Mouse (Mus musculus): ENCODE measurements at regions not wholly inside any gene's neighbourhood (a gene's known extent, or its start where the extent isn't known, plus 50 kb on each side); places are given as distances from the start of the nearest gene placed in this dataset.

- no peak for DNase-seq
Observed at GRCm38 (mm10) chrX:13014051-13014450, 57.2 kb upstream of the Usp9x start.

- no peak for DNase-seq
Observed at GRCm38 (mm10) chrX:13013086-13013485, 58.2 kb upstream of the Usp9x start.

GRCm38 (mm10) chrX:12990777-12991176 lies 80.5 kb upstream of the Usp9x start:
- no peak for DNase-seq

- no peak for DNase-seq
Observed at GRCm38 (mm10) chrX:12977676-12978075, 93.6 kb upstream of the Usp9x start.

GRCm38 (mm10) chrX:12968979-12969746 lies 102.1 kb upstream of the Usp9x start:
- no peak for DNase-seq

GRCm38 (mm10) chrX:12959467-12960314 lies 111.6 kb upstream of the Usp9x start:
- peak in 1 of 2 experiments; percentile 3 for DNase-seq

- DNase-seq: no peak
Observed at GRCm38 (mm10) chrX:12958873-12959272, 112.4 kb upstream of the Usp9x start.

GRCm38 (mm10) chrX:12950928-12951660 lies 120.2 kb upstream of the Usp9x start:
- peak; percentile 25 to 27 for DNase-seq

GRCm38 (mm10) chrX:12942451-12942850 lies 128.8 kb upstream of the Usp9x start:
- no peak for DNase-seq

- DNase-seq: peak; percentile 30 to 57
Observed at GRCm38 (mm10) chrX:12936406-12937172, 134.7 kb upstream of the Usp9x start.

GRCm38 (mm10) chrX:12933294-12933807 lies 137.9 kb upstream of the Usp9x start:
- no peak for DNase-seq

- no peak for DNase-seq
Observed at GRCm38 (mm10) chrX:12930242-12930641, 141.1 kb upstream of the Usp9x start.

- no peak for DNase-seq
Observed at GRCm38 (mm10) chrX:12927797-12928589, 143.3 kb upstream of the Usp9x start.

- DNase-seq: peak in 1 of 2 experiments; percentile 7
Observed at GRCm38 (mm10) chrX:12924705-12925644, 146.3 kb upstream of the Usp9x start.

GRCm38 (mm10) chrX:12919576-12919975 lies 151.7 kb upstream of the Usp9x start:
- DNase-seq: no peak

- peak; percentile 27 to 53 for DNase-seq
Observed at GRCm38 (mm10) chrX:12917105-12917504, 154.2 kb upstream of the Usp9x start.

GRCm38 (mm10) chrX:12916684-12917083 lies 154.6 kb upstream of the Usp9x start:
- DNase-seq: peak in 1 of 2 experiments; percentile 18

- DNase-seq: no peak
Observed at GRCm38 (mm10) chrX:12900256-12900655, 138.4 kb upstream of the Med14 start.

- DNase-seq: no peak
Observed at GRCm38 (mm10) chrX:12891468-12891867, 129.6 kb upstream of the Med14 start.

GRCm38 (mm10) chrX:12889482-12889808 lies 127.6 kb upstream of the Med14 start:
- no peak for DNase-seq
